Mouse (Mus musculus): ENCODE data around the gene Tmem219. TPM values are rescaled to one million over a fixed set of nuclear protein-coding genes. Genes with fewer than 3 reads are reported as not detected.
A peak's percentile ranks its signal among the peaks of the same experiment; 100 is the strongest.

Tmem219 gene
- polyA plus RNA-seq, 1 experiment from 2014 or later = 36.3 TPM

DNA sequence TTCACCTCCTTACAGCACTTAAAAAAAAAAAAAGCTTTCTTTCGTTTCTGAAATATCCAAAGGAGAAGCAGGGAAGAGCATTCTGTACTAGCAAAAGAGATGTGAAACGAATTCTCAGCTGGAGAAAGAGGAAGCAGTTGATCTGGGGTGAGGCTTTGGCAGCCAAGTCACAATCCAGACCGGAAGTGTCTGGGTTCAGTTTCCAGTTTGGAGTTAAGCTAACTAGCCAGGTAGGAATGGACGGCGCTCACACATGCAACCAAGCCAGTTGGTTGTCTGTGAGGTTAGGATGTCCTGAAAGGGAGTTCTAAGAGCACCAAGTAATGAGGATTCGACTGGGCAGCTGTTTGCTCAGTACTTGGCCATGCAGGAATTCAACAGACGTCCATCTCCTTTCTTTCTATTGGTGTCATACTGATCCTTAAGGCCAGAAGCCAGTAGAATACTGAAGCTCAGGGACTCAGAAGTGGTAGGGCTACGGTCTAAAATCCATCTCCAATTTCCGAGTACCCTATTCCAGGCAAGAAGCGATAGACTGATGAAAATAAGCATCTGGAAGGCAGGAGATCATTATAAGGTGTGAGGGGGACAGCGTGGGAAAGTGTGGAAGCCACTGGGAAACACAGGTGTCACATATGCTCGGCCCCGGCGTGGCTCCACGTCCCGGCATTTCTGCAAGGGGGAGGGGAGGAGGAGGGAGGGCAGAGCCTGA is 25.2 kb downstream of the Tmem219 start:
- TF ChIP-seq EP300 (optimal IDR thresholded peaks at IDR 0.05) (no peak), CTCF (IDR thresholded peaks at IDR 0.05; ENCODE audit: low read depth) (no peak)
- H3K36me3 ChIP-seq (ENCODE audit: control insufficient read depth, insufficient read depth, low read length) = no peaks in the 10 kb centered on the region
- peak overlapping the region; percentile 79 for H3K4me2 ChIP-seq (replicated peaks; ENCODE audit: low read depth)
- peak overlapping the region; percentile 69 for H3K4me3 ChIP-seq (ENCODE audit: low read depth, low read length)
- H3K27ac ChIP-seq (replicated peaks) = peak overlapping the region; percentile 87
- peak overlapping the region; percentile 80 for H3K9ac ChIP-seq (ENCODE audit: low read length)
- 16% methylated on average over 16 of the region's 16 CpGs for WGBS
- H3K27me3 ChIP-seq (ENCODE audit: control insufficient read depth, insufficient read depth, low read length) = no peaks in the 10 kb centered on the region
- ATAC-seq (ENCODE audit: low FRiP score, low TSS enrichment) (peak; percentile 19; the same call in 1 of the 2 replicates), DNase-seq (ENCODE audit: low spot score) (peak; percentile 20)
- H3K9me3 ChIP-seq (ENCODE audit: control insufficient read depth, low read length) = no peaks in the 10 kb centered on the region
- no peaks in the 10 kb centered on the region; the same call in 1 of the 2 replicates for H3K4me1 ChIP-seq (replicated peaks; ENCODE audit: control insufficient read depth, insufficient read depth)

DNA sequence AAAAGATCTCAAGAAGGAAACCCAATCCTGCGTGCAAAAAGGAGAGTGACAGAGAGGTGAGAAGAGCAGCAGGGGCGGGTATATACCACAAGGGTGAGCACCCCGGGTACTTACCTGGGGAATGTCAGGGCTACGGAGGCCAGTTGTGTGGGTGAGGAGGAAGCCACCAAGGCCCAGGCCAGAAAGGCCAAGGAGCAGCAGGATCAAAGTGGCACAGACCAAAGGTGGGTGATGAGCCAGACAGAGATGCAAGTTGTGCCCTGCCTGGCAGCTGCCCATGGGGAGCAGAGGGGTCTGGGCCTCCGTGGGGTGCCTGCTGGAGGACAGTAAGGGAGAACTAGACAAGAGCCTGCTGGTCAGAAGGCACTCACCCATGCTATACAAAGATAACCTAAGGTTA is 25.8 kb downstream of the Tmem219 start:
- DNase-seq (ENCODE audit: low spot score) (no peak), ATAC-seq (ENCODE audit: low FRiP score, low TSS enrichment) (no peak)
- Histone ChIP-seq H3K36me3 (ENCODE audit: control insufficient read depth, insufficient read depth, low read length) (no peaks in the 10 kb centered on the region), H3K27me3 (ENCODE audit: control insufficient read depth, insufficient read depth, low read length) (no peaks in the 10 kb centered on the region), H3K9ac (ENCODE audit: low read length) (no peak overlapping the region; the same call in 1 of the 2 replicates), H3K4me3 (ENCODE audit: low read depth, low read length) (no peak overlapping the region), H3K27ac (replicated peaks) (no peak overlapping the region; the same call in none of the 2 replicates), H3K9me3 (ENCODE audit: control insufficient read depth, low read length) (no peaks in the 10 kb centered on the region), H3K4me1 (replicated peaks; ENCODE audit: control insufficient read depth, insufficient read depth) (no peaks in the 10 kb centered on the region; the same call in 1 of the 2 replicates), H3K4me2 (replicated peaks; ENCODE audit: low read depth) (peak overlapping the region; percentile 79; the same call in 1 of the 2 replicates)
- no peak for TF ChIP-seq EP300 (optimal IDR thresholded peaks at IDR 0.05)
- no peak for TF ChIP-seq CTCF (IDR thresholded peaks at IDR 0.05; ENCODE audit: low read depth)
- 89% methylated on average over 5 of the region's 5 CpGs for WGBS

DNA sequence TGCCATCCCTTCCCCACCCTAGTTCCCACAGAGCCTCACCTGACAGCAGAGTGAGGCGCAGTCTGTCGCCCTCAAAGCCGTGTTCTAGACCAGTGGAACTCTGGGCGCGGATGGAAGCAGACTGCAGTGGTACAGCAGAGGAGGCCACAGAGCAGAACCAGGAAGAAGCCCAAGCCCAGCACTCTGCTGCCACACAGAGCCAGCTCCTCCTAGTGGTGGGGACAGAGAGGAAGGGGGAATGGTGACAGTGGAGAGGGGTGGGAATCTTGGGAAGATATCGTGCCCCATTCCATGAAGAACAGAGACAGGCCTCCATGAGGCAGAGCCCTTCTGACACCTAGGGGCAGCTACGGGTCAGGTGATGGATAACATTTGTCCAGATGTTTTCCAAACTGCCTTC is 33.9 kb downstream of the Tmem219 start:
- Histone ChIP-seq H3K9ac (ENCODE audit: low read length) (no peak overlapping the region; the same call in 1 of the 2 replicates), H3K4me1 (replicated peaks; ENCODE audit: control insufficient read depth, insufficient read depth) (no peaks in the 10 kb centered on the region), H3K36me3 (ENCODE audit: control insufficient read depth, insufficient read depth, low read length) (no peaks in the 10 kb centered on the region), H3K4me2 (replicated peaks; ENCODE audit: low read depth) (no peak overlapping the region), H3K27ac (replicated peaks) (no peak overlapping the region), H3K9me3 (ENCODE audit: control insufficient read depth, low read length) (no peaks in the 10 kb centered on the region), H3K27me3 (ENCODE audit: control insufficient read depth, insufficient read depth, low read length) (no peaks in the 10 kb centered on the region), H3K4me3 (ENCODE audit: low read depth, low read length) (no peak overlapping the region)
- WGBS = 53% methylated on average over 7 of the region's 7 CpGs
- TF ChIP-seq EP300 (optimal IDR thresholded peaks at IDR 0.05) (no peak), CTCF (IDR thresholded peaks at IDR 0.05; ENCODE audit: low read depth) (peak; percentile 65)
- ATAC-seq (ENCODE audit: low FRiP score, low TSS enrichment) (no peak), DNase-seq (ENCODE audit: low spot score) (no peak)

DNA sequence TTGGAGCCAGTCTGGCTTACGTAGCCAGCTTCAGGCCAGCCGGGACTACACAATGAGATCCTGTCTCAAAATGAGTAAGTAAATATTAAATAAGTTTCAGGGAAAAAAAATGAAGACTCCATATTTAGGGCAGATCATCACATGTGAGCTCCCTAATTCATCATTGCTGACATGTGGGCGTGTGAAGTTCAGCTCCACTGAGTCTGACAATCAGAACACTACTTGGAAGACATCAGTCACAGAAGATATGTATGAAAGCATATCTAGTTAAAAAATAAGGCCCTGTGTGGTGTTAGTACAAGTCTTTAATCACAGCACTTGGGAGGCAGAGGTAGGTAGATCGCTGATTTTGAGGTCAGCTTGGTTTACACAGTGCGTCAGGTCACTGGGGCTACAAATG is 35.4 kb downstream of the Tmem219 start:
- no peak overlapping the region for H3K4me3 ChIP-seq (ENCODE audit: low read depth, low read length)
- TF ChIP-seq EP300 (optimal IDR thresholded peaks at IDR 0.05) = no peak
- TF ChIP-seq CTCF (IDR thresholded peaks at IDR 0.05; ENCODE audit: low read depth) = no peak
- ATAC-seq (ENCODE audit: low FRiP score, low TSS enrichment) = no peak
- no peaks in the 10 kb centered on the region for H3K9me3 ChIP-seq (ENCODE audit: control insufficient read depth, low read length)
- H3K36me3 ChIP-seq (ENCODE audit: control insufficient read depth, insufficient read depth, low read length) = no peaks in the 10 kb centered on the region
- no peak overlapping the region; the same call in 1 of the 2 replicates for H3K9ac ChIP-seq (ENCODE audit: low read length)
- 0 out of 2 replicates have a peak, but pooled peaks cover 4% of the 10 kb centered on the region for H3K4me1 ChIP-seq (replicated peaks; ENCODE audit: control insufficient read depth, insufficient read depth)
- no peak overlapping the region for H3K27ac ChIP-seq (replicated peaks)
- H3K27me3 ChIP-seq (ENCODE audit: control insufficient read depth, insufficient read depth, low read length) = no peaks in the 10 kb centered on the region
- no peak for DNase-seq (ENCODE audit: low spot score)
- 61% methylated on average over 5 of the region's 5 CpGs for WGBS
- H3K4me2 ChIP-seq (replicated peaks; ENCODE audit: low read depth) = no peak overlapping the region

DNA sequence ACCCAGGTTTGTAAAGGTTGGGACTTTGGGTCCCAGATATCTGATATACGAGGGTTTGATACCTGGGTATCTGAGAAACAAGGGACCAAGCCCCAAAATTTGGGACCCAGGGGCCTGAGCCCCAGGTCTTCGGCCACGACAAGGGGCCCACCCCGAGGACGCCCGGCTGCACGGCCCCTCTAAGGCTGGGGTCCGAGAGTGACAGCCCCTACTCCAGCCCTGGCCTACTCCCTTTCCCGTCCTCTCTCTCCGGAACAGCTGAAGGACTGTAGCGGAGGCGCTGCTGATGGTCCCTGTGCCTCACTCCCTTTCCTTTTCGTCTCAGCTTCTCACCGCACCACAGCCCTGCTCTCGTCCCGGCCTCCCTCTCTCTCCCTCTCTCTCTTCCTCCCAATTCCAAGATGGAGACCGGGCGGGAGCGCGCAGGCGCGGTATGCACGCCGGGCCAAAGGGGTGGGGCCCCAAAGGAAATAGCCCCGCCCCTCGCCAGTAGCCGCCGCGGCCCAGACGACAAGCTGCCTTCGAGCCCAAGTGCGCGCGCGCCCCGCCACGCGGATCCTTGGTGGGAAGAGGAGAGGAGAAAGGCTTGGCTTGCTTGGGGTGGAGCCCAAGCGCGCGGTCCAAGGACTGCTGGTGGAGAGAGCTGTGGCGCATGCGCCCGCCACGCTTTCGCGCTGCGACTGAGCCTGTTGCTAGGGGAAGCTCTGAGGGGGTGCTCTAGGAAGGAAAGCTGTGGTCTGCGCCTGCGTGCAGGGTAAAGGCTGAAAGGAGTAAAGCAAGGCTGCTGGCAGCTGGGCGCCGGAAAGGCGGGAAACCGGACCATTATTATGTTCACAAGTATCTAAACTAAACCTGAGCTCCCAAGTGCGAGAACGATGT is 38.2 kb downstream of the Tmem219 start, which contains the start of gene Taok2:
TSS of gene Taok2 (minus strand) at position 418 of the 879 bp plus-strand sequence.
- under 1% methylated on average over 53 of the region's 56 CpGs for WGBS
- 0 out of 2 replicates have a peak, but pooled peaks cover 4% of the 10 kb centered on the region for H3K4me1 ChIP-seq (replicated peaks; ENCODE audit: control insufficient read depth, insufficient read depth)
- ATAC-seq (ENCODE audit: low FRiP score, low TSS enrichment) (peak; percentile 97), DNase-seq (ENCODE audit: low spot score) (peak; percentile 98)
- TF ChIP-seq EP300 (optimal IDR thresholded peaks at IDR 0.05) (no peak), CTCF (IDR thresholded peaks at IDR 0.05; ENCODE audit: low read depth) (peak; percentile 41)
- H3K27me3 ChIP-seq (ENCODE audit: control insufficient read depth, insufficient read depth, low read length) = no peaks in the 10 kb centered on the region
- H3K9me3 ChIP-seq (ENCODE audit: control insufficient read depth, low read length) = no peaks in the 10 kb centered on the region
- H3K36me3 ChIP-seq (ENCODE audit: control insufficient read depth, insufficient read depth, low read length) = peaks cover 6% of the 10 kb centered on the region; the same call in 1 of the 2 replicates
- peak within 1 kb of the TSS; percentile 87 for H3K4me3 ChIP-seq (ENCODE audit: low read depth, low read length)
- peak within 1 kb of the TSS; percentile 92 for H3K9ac ChIP-seq (ENCODE audit: low read length)
- peak within 1 kb of the TSS; percentile 100 for H3K4me2 ChIP-seq (replicated peaks; ENCODE audit: low read depth)
- peak within 1 kb of the TSS; percentile 95 for H3K27ac ChIP-seq (replicated peaks)

Data from stomach, postnatal 0 days (tissue).